Mouse (Mus musculus) gastrocnemius, adult 18-20 months (tissue): ENCODE data around the gene Ly6g6e. TPM values are rescaled to one million over a fixed set of nuclear protein-coding genes. Genes with fewer than 3 reads are reported as not detected.

Experiments
- DNase-seq: peaks from one replicate; pipeline ENCODE4 v3.0.0; 2021; ENCODE audit warnings: low spot score
- total RNA-seq, 2 experiments: library from RNA; stranded (reverse); gene quantifications; 2 replicates each; pipeline ENCODE4 v1.2.3; 2021

The Ly6g6e gene
- total RNA-seq, 2 experiments from 2014 or later = not detected

DNA sequence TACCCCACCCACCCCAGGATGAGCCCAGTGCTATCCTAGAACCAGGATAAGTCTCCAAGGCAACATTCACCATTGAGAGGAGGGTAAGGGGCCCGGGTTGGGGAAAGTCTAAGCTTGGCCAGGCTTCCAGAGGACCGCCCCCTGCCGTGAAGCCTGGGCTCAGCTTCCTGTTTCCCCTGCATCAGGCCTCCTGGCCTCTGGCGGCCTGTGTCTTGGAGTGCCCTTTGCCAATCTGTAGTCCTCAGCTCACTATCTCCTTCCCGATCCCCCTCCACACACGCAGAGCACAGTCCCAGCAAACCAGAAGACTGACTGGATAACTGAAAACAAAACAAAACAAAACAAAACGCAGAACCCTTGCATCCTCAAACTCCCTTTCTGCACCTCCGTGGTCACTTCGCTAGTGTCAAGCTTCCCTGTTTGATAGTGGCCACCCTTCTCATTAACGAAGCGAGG lies 27.1 kb upstream of the Ly6g6e start, which contains the start of gene Clic1:
TSS of gene Clic1 (plus strand) at position 406 of the 456 bp plus-strand sequence.
- no peak for DNase-seq

DNA sequence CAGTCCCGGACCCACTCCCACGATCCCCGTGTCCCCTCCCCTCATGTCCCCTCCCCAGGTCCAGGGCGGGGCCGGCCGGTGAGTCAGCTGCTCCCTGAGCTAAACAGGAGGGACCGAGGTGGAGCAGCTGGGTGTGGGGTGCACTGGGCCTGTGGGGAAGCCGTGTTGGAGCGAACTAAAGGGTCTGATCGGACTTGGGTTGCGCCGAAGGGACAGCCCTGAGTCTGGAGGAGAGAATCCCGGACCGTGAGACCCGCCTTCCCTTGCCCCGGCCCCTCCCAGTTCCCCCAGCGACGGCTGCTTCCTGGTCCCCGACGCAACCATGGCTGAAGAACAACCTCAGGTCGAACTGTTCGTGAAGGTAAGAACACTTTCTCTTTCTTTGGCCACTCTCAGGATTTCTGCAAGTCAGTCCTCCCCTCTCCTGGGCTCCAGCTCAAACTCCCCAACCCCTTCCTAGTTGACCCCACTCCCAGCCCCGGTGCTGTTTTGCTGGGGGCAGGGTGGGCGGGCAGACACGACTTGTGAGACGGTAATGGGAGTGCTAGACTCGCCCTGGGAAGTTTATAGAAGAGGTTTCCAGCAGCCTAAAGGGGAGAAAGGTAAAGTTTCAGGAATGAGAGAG lies 26.5 kb upstream of the Ly6g6e start:
- peak; percentile 69 for DNase-seq

DNA sequence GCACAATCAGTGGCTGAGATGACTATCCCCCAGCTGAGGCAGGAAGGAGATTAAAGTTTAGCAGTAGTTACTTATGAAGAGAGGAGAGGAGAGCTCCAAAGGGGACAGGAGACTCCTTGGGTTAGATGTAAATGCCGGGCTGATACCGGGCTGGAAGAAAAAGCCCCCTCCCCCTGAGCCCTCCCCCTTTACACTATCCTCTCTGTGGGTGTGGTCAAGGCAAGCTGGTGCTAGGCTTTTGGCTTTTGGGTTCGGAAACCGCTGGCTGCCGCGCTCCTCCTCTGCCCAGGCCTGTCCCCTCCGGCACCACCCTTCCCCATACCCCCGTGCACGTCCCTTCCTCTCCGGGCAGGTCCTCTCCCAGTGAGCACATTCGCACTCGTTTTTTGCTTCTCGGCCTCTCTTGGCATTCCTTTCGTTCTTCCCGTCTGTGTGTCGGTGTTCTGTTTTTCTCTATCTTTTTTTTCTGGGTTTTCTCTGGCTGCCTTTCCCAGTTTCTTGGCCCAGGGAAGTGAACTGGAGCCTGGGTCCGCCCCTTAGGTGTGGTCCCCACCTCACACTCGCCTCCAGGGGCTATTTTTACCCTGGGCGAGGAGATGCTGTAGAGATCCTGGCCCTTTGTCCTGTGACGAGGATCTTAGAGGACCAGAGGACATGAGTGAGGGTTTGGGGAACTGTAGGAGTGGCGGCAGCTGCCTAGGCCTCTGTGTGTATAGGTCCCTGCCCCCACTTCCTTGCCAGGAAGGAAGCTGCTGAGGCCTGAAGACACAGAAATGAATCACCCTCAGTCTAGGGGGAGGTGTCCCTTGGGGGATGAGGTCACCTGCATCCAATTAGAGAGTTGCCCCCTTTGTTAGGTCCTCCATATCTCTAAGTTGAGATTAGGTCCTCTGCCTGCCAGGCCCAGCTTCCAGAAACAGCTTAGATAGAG lies 25.3 kb upstream of the Ly6g6e start:
- peak; percentile 61 for DNase-seq

GRCm38 (mm10) chr17:35052271-35052798 lies 24.4 kb upstream of the Ly6g6e start:
- no peak for DNase-seq

GRCm38 (mm10) chr17:35055691-35056495 lies 20.8 kb upstream of the Ly6g6e start:
- no peak for DNase-seq

DNA sequence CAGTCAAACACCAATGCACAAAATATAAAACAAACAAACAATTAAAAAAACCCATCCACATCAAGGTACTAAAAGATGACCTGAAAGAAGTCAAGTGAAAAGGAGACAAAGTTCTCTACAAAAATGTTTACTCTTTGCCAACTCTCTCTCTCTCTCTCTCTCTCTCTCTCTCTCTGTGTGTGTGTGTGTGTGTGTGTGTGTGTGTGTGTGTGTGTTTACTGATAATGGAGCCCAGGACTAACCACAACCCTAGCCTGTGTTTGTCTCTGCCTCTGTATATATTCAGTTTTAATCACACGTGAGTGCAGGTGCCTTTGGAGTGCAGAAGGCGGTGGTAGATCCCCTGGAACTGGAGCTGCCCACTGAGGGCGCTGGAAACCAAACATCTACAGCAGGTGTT lies 19.6 kb upstream of the Ly6g6e start:
- no peak for DNase-seq

DNA sequence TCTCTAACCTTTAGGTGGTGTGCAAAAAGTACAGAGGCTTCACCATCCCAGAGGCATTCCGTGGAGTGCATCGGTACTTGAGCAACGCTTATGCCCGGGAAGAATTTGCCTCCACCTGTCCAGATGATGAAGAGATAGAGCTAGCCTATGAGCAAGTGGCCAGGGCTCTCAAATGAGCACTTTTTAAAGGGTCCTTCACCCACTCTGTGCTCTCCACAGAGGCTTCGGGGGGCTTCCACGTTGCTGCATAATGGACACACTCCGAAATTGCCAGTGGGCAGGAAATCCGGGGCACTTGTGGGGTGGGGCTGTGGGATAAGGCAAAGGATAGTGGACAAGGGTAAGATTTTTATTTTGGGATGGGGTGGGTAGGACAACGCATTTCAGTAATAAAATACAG lies 18.4 kb upstream of the Ly6g6e start:
- DNase-seq = no peak

DNA sequence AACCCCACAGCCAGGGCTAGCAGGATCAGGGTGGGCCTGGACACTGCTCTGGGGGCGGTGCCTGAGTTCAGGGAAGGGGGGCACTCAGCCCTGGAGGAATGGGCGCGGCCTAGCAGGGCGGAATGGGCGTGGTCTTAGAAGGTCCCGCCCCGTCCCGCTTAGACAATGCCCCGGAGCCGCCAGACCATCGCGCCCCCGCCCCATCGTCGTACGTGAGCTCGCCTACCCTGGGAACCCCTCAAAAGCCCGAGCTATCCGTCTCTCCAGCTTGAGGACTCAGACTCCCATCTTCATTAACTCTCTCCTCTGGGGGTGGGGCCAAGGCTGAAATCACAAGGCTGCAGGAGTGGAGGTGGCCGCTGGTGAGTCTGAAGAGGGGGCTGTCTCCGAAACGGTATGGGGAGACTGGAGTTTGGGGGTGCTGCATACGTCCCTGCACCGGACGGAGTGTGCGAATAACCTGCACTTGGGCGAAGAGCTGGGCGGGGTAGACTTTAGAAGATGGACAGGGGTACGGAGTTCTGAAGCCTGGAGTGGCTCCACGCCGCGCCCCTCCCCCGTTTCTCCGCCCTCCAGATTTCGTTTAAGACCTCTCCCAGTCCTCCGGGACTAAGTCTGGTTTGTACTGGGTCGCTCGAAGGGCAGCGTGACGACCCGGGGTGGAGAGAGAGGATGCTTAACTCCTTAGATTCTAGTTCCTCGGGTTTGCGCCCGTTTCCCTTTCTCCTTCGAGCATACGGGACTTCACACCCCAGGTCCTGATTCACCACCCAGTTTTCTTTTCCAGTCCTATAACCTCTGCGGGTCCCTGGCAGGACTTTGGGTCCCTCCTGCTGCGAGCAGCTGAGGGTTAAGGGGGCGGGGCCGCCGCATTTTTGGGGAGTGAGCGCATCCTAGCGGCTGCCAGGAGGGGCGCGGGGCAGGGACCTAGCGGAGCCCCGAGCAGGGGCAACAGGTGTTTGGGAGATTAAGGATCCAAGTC lies 17.5 kb upstream of the Ly6g6e start, which contains the start of gene Ddah2:
TSS of gene Ddah2 (plus strand) at position 125 of the 982 bp plus-strand sequence.
- peak; percentile 89 for DNase-seq

DNA sequence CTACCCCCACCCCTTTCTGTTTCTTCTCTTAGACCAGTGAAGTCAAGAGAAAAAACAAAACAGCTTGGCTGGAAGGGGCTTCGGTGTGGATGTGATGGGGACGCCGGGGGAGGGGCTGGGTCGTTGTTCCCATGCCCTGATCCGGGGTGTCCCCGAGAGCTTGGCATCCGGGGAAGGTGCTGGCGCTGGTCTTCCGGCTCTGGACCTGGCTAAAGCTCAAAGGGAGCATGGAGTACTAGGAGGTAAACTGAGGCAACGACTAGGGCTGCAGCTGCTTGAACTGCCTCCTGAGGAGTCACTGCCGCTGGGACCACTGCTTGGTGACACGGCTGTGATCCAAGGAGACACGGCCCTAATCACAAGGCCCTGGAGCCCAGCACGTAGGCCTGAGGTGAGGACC lies 16.6 kb upstream of the Ly6g6e start:
- DNase-seq = no peak

GRCm38 (mm10) chr17:35060737-35061297 lies 15.9 kb upstream of the Ly6g6e start:
- DNase-seq = no peak

DNA sequence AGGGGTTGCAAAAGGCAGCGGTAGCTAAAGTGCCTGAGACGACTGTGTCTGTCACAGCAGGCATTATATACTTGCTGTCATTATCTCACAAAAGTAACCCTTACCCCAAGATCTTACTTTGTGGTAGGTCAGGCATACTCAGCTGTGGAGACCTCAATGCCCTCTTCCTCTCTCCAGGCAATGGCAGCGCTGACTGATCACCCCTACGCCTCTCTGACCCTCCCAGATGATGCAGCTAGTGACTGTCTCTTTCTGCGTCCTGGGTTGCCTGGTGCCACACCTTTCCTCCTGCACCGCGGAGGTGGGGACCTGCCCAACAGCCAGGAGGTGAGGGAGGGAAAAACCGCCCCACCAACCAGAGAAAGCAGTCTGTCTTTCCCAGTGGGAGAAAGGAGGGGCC lies 15.4 kb upstream of the Ly6g6e start:
- DNase-seq = no peak

- DNase-seq = no peak
Observed at GRCm38 (mm10) chr17:35063466-35063865, 13.2 kb upstream of the Ly6g6e start.

DNA sequence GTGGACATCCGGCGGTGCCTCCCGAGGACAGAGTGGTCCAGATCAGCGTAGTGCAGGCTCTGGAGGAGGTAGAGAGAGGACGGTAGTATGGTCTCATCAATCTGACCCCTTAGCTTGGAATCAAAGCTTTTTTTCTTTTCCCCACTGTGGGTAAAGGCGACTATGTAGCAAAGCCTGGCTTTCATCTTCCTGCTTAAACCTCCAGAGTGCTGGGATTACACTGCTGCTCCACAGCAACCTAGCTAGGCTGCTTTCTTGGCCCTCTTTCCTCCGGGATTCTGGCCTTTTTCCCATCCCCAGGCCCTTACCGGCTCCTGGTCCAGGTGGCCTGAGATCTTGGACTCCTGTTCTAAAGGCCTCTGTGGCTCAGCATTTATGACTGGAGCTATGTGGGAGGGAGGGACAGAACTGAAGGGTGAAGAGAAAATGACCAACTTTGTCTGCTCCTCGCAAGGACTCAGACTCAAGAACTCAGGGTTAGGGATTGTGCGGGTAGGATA lies 12.3 kb upstream of the Ly6g6e start:
- DNase-seq = no peak

DNA sequence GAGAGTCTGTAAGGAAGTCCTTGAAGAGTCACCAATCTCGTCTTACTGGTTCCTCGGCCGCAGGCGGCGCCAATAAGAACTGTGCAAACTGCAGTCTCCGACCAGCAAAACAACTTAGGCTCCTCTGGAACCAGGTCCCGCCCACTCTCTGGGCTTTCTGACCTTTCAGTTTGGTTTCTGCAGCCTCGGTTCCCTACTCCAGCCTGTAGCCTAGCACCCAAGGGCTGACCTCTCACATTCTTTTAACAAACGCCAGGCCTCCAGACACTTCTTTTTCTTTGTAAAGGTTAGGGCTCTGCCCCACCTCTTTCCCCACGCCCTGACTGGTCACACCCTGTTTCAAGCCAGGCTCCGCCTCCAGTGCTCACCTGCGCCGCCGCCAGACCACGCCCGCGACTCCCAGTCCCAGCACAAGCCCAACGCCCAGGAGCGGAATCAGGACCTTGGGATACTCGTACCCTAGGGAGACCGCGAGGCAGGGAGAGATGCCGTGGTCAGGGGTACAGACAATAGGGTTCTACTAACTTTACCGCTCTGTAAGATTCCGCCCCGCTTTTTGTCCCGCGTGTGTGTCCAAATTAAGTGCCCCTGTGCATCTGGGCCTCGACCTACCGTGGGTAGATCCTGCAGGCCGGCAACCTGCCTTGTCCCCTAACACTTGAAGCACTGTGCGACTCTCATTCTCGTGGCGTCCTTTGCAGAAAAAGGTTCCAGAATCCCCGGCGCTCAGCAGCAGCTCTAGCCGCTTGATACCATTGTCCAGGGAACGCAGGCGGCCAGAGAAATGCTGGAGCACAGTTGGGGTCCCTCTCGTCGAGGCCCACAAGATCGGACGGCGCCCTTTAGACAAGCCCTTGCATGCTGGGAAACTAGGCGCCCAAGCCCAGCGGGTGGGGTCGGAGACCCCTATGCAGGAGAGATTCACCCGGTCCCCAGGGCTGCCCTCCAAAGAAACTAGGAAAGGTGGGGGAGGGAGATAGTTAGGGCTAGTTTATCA lies 11.5 kb upstream of the Ly6g6e start, which contains the start of gene Ly6g6c:
TSS of gene Ly6g6c (plus strand) at position 438 of the 997 bp plus-strand sequence.
- no peak for DNase-seq

GRCm38 (mm10) chr17:35066084-35066483 lies 10.6 kb upstream of the Ly6g6e start, which contains the start of gene Mpig6b:
TSS of gene Mpig6b (minus strand) at chr17:35066184.
- DNase-seq = no peak

- DNase-seq = no peak
Observed at GRCm38 (mm10) chr17:35068213-35068914, 8.3 kb upstream of the Ly6g6e start.

- peak; percentile 54 for DNase-seq
Observed at GRCm38 (mm10) chr17:35070556-35071229, 6.0 kb upstream of the Ly6g6e start.
